Comparison of ENCODE assay signal across 14 mouse cellular contexts in genomic region chr15:51724127-51724526, GRCm38 (mm10).
DNase-seq lines count a peak whose midpoint lies in the region; ATAC-seq and TF ChIP-seq lines count a peak whose summit lies in the region.
"Had no signal": no experiment of that assay in that cellular context is flagged by ENCODE, and none has a peak within 500 bp of the region (broad histone marks: within the 10 kb centered on the region; RNA-seq: fewer than 3 reads in every experiment).

No protein-coding gene starts in this region.

- H3K4me2 ChIP-seq in heart, postnatal 0 days (ENCODE audit: low read depth, low read length): no peak overlapping the region
- H3K4me2 ChIP-seq in heart, embryonic 12.5 days: no peak overlapping the region
- no peak overlapping the region for H3K4me2 ChIP-seq in midbrain, postnatal 0 days (ENCODE audit: low read depth, low read length, poor library complexity, severe bottlenecking)
- no peak overlapping the region for H3K4me2 ChIP-seq in midbrain, embryonic 16.5 days (ENCODE audit: low read length)
- H3K4me2 ChIP-seq in stomach, postnatal 0 days (replicated peaks; ENCODE audit: low read depth): no peak overlapping the region
- H3K4me2 ChIP-seq in forebrain, embryonic 16.5 days (ENCODE audit: low read length): no peak overlapping the region
- H3K4me2 ChIP-seq: lung, embryonic 15.5 days had no signal

- no peak overlapping the region for H3K9ac ChIP-seq in heart, postnatal 0 days (replicated peaks; ENCODE audit: low read depth, low read length)
- H3K9ac ChIP-seq in heart, embryonic 12.5 days: no peak overlapping the region
- no peak overlapping the region for H3K9ac ChIP-seq in midbrain, postnatal 0 days (replicated peaks; ENCODE audit: low read length, poor library complexity, severe bottlenecking)
- no peak overlapping the region for H3K9ac ChIP-seq in midbrain, embryonic 16.5 days (ENCODE audit: low read depth, low read length)
- H3K9ac ChIP-seq in stomach, postnatal 0 days (ENCODE audit: low read length): no peak overlapping the region
- no peak overlapping the region for H3K9ac ChIP-seq in forebrain, embryonic 16.5 days (replicated peaks; ENCODE audit: low read depth, low read length)
- H3K9ac ChIP-seq: lung, embryonic 15.5 days had no signal

- H3K27ac ChIP-seq in heart, postnatal 0 days (ENCODE audit: low read depth): no peak overlapping the region
- H3K27ac ChIP-seq in heart, embryonic 12.5 days (ENCODE audit: poor library complexity, severe bottlenecking): no peak overlapping the region
- no peak overlapping the region for H3K27ac ChIP-seq in midbrain, postnatal 0 days (ENCODE audit: low read depth, low read length)
- no peak overlapping the region for H3K27ac ChIP-seq in midbrain, embryonic 16.5 days (ENCODE audit: low read length)
- H3K27ac ChIP-seq in stomach, postnatal 0 days (replicated peaks): no peak overlapping the region
- H3K27ac ChIP-seq in forebrain, embryonic 16.5 days (ENCODE audit: low read length): no peak overlapping the region
- H3K27ac ChIP-seq: heart, embryonic 10.5 days; lung, embryonic 15.5 days had no signal

- H3K4me1 ChIP-seq in heart, postnatal 0 days (ENCODE audit: control insufficient read depth, insufficient read depth): 0 out of 2 replicates have a peak, but pooled peaks cover 5% of the 10 kb centered on the region
- peaks cover 6% of the 10 kb centered on the region; the same call in 1 of the 2 replicates for H3K4me1 ChIP-seq in heart, embryonic 12.5 days (replicated peaks)
- H3K4me1 ChIP-seq in midbrain, postnatal 0 days (ENCODE audit: insufficient read depth, low read length): no peaks in the 10 kb centered on the region
- no peaks in the 10 kb centered on the region for H3K4me1 ChIP-seq in midbrain, embryonic 16.5 days (ENCODE audit: control insufficient read depth, insufficient read depth, low read length)
- no peaks in the 10 kb centered on the region for H3K4me1 ChIP-seq in stomach, postnatal 0 days (replicated peaks; ENCODE audit: control insufficient read depth, insufficient read depth)
- H3K4me1 ChIP-seq in forebrain, embryonic 16.5 days (replicated peaks; ENCODE audit: control insufficient read depth, insufficient read depth, low read length): peaks cover 8% of the 10 kb centered on the region; the same call in 1 of the 2 replicates
- H3K4me1 ChIP-seq: lung, embryonic 15.5 days had no signal

- no peaks in the 10 kb centered on the region for H3K27me3 ChIP-seq in heart, postnatal 0 days (ENCODE audit: control insufficient read depth, insufficient read depth, low read length)
- H3K27me3 ChIP-seq in heart, embryonic 12.5 days (replicated peaks): no peaks in the 10 kb centered on the region
- no peaks in the 10 kb centered on the region for H3K27me3 ChIP-seq in midbrain, postnatal 0 days (ENCODE audit: insufficient read depth, low read length)
- H3K27me3 ChIP-seq in midbrain, embryonic 16.5 days (ENCODE audit: control insufficient read depth, insufficient read depth, low read depth, low read length): no peaks in the 10 kb centered on the region
- no peaks in the 10 kb centered on the region for H3K27me3 ChIP-seq in stomach, postnatal 0 days (ENCODE audit: control insufficient read depth, insufficient read depth, low read length)
- H3K27me3 ChIP-seq in forebrain, embryonic 16.5 days (replicated peaks; ENCODE audit: control insufficient read depth, insufficient read depth, low read length): no peaks in the 10 kb centered on the region
- H3K27me3 ChIP-seq: lung, embryonic 15.5 days had no signal

- 71% methylated on average over 7 of the region's 7 CpGs for WGBS in heart, postnatal 0 days
- WGBS in heart, embryonic 12.5 days: 73% methylated on average over 7 of the region's 7 CpGs
- 78% methylated on average over 7 of the region's 7 CpGs for WGBS in midbrain, postnatal 0 days
- 78% methylated on average over 7 of the region's 7 CpGs for WGBS in midbrain, embryonic 16.5 days
- WGBS in stomach, postnatal 0 days: 65% methylated on average over 7 of the region's 7 CpGs
- WGBS in forebrain, embryonic 16.5 days: 74% methylated on average over 7 of the region's 7 CpGs

- no peak for ATAC-seq in heart, postnatal 0 days (ENCODE audit: insufficient read depth, low read depth)
- ATAC-seq in heart, embryonic 12.5 days (ENCODE audit: insufficient number of reproducible peaks, low FRiP score): no peak
- no peak for ATAC-seq in midbrain, postnatal 0 days (ENCODE audit: low FRiP score)
- no peak for ATAC-seq in midbrain, embryonic 16.5 days
- ATAC-seq in stomach, postnatal 0 days (ENCODE audit: low FRiP score, low TSS enrichment): no peak
- ATAC-seq in forebrain, embryonic 16.5 days: no peak
- ATAC-seq: forebrain, embryonic 14.5 days; intestine, postnatal 0 days had no signal

- H3K4me3 ChIP-seq in heart, postnatal 0 days (ENCODE audit: low read depth, low read length): no peak overlapping the region
- no peak overlapping the region for H3K4me3 ChIP-seq in heart, embryonic 12.5 days
- H3K4me3 ChIP-seq in midbrain, postnatal 0 days (ENCODE audit: low read depth, low read length): no peak overlapping the region
- H3K4me3 ChIP-seq in midbrain, embryonic 16.5 days (ENCODE audit: low read depth, low read length): no peak overlapping the region
- no peak overlapping the region for H3K4me3 ChIP-seq in stomach, postnatal 0 days (ENCODE audit: low read depth, low read length)
- H3K4me3 ChIP-seq in forebrain, embryonic 16.5 days (replicated peaks; ENCODE audit: low read length): no peak overlapping the region
- H3K4me3 ChIP-seq: heart, embryonic 10.5 days; lung, embryonic 15.5 days had no signal

- no peaks in the 10 kb centered on the region for H3K9me3 ChIP-seq in heart, postnatal 0 days (replicated peaks; ENCODE audit: control insufficient read depth, low read length)
- no peaks in the 10 kb centered on the region for H3K9me3 ChIP-seq in heart, embryonic 12.5 days (replicated peaks)
- H3K9me3 ChIP-seq in midbrain, postnatal 0 days (ENCODE audit: low read length): no peaks in the 10 kb centered on the region
- H3K9me3 ChIP-seq in midbrain, embryonic 16.5 days (replicated peaks; ENCODE audit: control insufficient read depth, low read length, poor library complexity, severe bottlenecking): no peaks in the 10 kb centered on the region
- no peaks in the 10 kb centered on the region for H3K9me3 ChIP-seq in stomach, postnatal 0 days (ENCODE audit: control insufficient read depth, low read length)
- no peaks in the 10 kb centered on the region for H3K9me3 ChIP-seq in forebrain, embryonic 16.5 days (ENCODE audit: control insufficient read depth, low read length)
- H3K9me3 ChIP-seq: heart, embryonic 10.5 days; lung, embryonic 15.5 days had no signal

- peak; percentile 22; the same call in 1 of the 2 replicates for TF ChIP-seq CTCF in heart, postnatal 0 days (IDR thresholded peaks at IDR 0.05; ENCODE audit: low read depth)
- 0 out of 2 replicates have a peak, but pooled peaks have one; percentile 11 for TF ChIP-seq CTCF in midbrain, postnatal 0 days (IDR thresholded peaks at IDR 0.05)
- 0 out of 2 replicates have a peak, but pooled peaks have one; percentile 38 for TF ChIP-seq CTCF in stomach, postnatal 0 days (IDR thresholded peaks at IDR 0.05; ENCODE audit: low read depth)

- H3K36me3 ChIP-seq in heart, postnatal 0 days (replicated peaks; ENCODE audit: control insufficient read depth, insufficient read depth, low read length): no peaks in the 10 kb centered on the region
- H3K36me3 ChIP-seq in heart, embryonic 12.5 days: no peaks in the 10 kb centered on the region
- H3K36me3 ChIP-seq in midbrain, postnatal 0 days (ENCODE audit: insufficient read depth, low read length): no peaks in the 10 kb centered on the region
- H3K36me3 ChIP-seq in midbrain, embryonic 16.5 days (ENCODE audit: control insufficient read depth, insufficient read depth, low read length): no peaks in the 10 kb centered on the region
- H3K36me3 ChIP-seq in stomach, postnatal 0 days (ENCODE audit: control insufficient read depth, insufficient read depth, low read length): no peaks in the 10 kb centered on the region
- no peaks in the 10 kb centered on the region for H3K36me3 ChIP-seq in forebrain, embryonic 16.5 days (ENCODE audit: control insufficient read depth, insufficient read depth)
- H3K36me3 ChIP-seq: heart, embryonic 10.5 days; lung, embryonic 15.5 days had no signal

- no peak for DNase-seq in heart, postnatal 0 days (ENCODE audit: low spot score)
- DNase-seq in midbrain, postnatal 0 days (ENCODE audit: low spot score): no peak
- DNase-seq in adrenal gland, adult 8-10 months: peak; percentile 10
- DNase-seq in stomach, postnatal 0 days (ENCODE audit: low spot score): no peak
- no peak for DNase-seq in embryo, embryonic 10.5 days (ENCODE audit: low spot score)
- DNase-seq: layer of hippocampus, postnatal 36 days; right cerebral cortex, adult 18-20 months had no signal

- no peak for TF ChIP-seq EP300 in heart, postnatal 0 days (IDR thresholded peaks at IDR 0.05; ENCODE audit: low read depth)
- no peak for TF ChIP-seq EP300 in stomach, postnatal 0 days (optimal IDR thresholded peaks at IDR 0.05)
